Mouse (Mus musculus) megakaryocyte progenitor cell, adult 5-6 weeks (primary cell): ENCODE results near the gene Pim2. TPM values are rescaled to one million over a fixed set of nuclear protein-coding genes. Genes with fewer than 3 reads are reported as not detected.

Experiments
- ATAC-seq: replicated peaks from 2 replicates; pipeline ENCODE4 v1.8.0; 2016; ENCODE audit warnings: mild to moderate bottlenecking, moderate TSS enrichment, inconsistent platforms; ENCODE audit not compliant: poor library complexity
- total RNA-seq, 2 experiments: library from RNA; stranded (forward) in 1 of 2; stranded (reverse) in 1 of 2; fragments of 157-497, 149-512 nt in 1 of 2; fragments of 200-1000 nt in 1 of 2; gene quantifications; 2 replicates each; pipeline versions ENCODE4 v1.2.3 to v1.2.4; 2015 to 2017

Gene Pim2
- 5.9 TPM in 2 replicates for total RNA-seq (2015)
- total RNA-seq (2017): 1.2 and 1.5 TPM in 2 replicates

DNA sequence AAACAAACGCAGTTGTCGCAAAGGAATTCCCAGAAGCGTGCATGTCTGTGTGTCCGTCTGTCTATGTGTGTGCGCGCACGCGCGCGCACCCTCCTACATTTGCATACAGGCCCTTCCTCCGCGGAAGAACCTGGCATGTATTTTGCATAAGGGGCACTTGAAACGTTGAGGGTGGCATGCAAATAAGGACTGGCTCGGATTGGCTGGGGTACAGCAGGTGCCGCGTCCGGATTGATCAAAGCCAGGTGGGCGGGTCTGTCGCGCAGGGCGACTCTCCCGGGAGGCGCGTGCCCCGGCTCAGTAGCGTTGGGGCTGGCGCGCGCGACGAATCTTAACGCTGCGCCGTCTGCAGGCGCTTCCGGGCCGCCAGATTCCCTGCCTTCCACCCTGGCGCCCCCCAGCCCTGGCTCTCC lies at the start of gene Pim2:
Gene Pim2 (plus strand): TSS at position 256 of the 413 bp plus-strand sequence.
- peak; percentile 95 for ATAC-seq

DNA sequence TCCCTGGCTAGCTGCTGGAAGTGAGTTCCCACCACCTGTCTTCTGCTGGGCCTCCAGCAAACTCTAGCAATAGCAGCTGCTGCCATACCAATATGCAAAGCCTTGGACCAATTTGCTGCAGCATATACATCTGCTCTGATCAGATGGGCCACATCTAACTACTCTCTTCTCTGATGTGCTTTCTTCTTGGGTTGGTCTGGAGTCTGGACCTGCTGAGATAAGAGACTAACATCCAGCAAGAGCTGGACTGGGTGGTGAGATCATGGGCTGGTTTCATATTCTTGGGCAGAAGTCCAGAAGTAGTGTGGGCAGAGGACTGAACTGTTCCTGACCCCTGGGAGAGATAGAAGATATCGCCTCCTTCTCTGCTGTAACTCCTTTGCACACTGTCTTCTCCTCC lies 40.9 kb upstream of the Pim2 start:
- ATAC-seq: peak; percentile 35

DNA sequence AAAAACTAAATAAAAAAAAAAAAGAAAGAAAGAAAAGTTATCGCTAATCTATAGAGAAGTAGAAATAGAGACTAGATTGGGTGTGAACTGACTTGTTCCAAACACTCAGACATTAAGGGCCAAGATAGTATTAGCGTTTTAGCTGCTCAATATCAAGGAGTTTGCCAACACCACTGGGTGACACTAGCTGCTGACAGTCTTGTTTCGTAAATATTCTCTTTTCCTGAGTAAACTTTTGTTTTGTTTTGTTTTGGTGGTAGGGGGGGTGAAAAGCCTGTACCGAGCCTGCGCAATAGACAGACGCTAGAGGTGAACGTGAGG lies 37.3 kb upstream of the Pim2 start:
- ATAC-seq: no peak

DNA sequence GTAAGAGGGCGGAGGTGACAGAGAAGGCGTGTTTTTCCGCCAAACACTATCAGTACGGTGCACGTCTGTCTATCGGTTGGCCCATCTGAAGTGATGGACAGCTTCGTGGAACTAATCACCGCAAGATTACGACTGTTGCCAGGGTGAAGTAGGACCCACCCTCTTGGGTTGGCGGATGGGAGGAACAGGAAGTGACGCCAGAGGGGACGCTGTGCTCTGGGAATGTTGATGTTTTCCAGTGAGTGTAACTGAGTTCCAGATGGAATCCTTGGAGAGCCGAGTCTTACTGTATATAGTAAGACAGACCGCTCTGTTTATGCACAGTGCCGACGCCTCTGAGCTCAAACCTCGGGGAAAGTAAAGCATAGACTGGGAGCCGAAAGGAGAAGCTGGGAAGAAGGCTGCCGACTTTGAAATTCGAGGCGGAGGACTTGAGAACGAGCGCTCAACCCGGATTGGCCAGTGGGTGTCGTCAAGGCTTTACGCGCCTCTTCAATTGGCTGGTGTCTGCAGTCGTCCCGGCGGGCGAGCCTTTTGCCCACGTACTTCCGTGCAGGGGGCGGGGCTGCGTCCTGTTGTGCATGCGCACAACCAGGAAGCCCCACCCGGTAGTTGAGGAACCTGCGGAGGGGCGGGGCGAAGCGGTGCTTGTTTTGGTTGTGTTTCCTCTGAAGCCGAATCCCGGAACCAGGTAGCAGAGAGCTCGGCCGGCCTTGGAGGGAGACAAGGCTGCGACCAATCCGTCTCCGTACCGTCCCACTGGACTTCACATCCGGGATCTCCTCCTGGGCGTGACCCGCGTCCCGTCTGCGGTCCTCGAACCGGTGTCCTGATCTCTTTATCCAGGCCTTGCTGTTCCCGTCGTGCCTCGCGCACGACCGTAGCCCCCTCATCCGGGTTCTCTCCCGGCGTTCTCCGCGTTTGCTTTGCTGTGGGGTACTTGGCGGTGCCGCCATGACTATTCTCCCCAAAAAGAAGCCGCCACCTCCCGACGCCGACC lies 36.6 kb upstream of the Pim2 start, which contains the start of gene Otud5:
Gene Otud5 (plus strand): TSS at position 202 of the 1,000 bp plus-strand sequence.
- peak; percentile 78 for ATAC-seq

DNA sequence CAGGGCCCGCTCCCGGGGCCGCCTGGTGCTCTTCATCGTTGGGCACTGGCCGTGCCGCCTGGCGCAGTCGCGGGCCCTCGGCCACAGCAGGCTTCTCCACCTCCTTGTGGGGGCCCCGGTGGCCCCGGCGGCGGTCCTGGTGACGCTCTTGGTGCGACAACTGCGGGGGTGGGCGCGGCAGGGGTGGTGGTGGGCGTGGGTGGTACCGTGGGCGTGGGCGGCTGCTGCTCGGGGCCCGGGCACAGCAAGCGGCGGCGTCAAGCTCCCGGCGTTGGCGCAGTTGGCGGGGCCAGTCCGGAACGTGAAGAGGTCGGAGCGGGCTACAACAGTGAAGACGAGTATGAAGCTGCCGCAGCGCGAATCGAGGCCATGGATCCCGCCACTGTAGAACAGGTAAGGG lies 35.7 kb upstream of the Pim2 start:
- no peak for ATAC-seq

DNA sequence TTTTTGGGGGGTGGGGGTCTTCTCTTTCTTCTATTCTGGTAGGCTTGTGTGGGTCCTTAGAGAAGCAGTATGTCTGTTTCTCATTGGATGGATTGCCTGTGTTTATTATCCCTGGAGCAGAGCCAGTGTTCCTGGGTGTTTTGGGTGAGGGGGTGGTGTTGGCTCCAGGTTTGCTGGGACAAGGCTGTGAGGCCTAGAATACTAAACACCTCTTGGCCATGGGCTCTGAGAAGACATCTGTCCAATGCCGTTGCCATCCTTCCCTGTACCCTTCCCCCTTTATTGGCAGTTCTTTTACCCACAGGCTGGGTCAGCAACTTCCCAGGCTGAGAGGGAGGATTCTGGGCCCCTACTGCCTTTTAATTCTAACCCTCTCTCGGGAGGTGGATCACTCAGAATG lies 30.2 kb upstream of the Pim2 start:
- no peak for ATAC-seq

DNA sequence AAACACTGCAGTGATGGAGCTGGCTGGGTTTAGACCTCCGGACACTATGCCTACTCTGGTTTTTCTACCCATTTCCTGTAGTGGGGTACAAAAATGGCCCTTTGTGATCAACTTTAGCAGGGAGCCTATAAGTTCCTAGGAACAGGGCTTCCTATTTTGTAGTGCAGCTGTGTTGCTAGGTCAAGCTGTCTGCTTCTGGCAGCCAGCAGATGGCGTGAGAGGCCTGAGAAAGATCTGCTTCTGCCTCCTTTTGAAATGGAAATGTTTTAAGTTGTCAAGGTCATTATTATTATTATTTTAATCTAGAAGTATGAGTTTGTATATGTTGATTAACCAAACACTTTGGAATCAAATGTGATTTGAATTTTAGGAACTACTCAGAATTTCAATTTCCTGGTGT lies 23.5 kb upstream of the Pim2 start:
- ATAC-seq: peak; percentile 85

DNA sequence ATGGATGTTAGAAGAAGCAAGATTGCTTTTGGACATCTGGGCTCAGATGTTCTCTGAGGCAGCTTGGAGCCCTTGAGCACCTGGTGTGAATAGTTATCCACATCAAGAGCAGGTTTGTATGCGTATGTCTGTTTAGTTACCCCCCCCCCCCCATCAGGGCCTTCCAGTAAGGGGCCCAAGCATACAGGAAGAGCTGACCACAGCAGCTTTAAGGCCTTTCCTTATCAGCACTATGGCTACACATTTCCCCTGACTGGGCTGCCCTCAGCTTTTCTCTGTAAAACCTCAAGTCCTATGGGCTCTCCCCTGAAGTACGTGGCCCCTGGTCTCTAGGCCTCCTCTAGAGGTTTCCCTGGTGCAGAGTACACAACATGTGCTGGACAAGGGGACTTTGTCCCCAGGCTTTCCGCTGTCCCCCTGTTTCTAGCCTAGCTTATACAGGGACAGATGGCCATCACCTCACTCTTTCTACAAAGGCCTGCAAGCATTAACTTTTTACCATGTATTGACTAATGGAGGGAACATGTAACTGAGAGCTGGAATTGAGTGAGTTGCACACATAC lies 18.8 kb upstream of the Pim2 start:
- ATAC-seq: peak; percentile 34; the same call in 1 of the 2 replicates

DNA sequence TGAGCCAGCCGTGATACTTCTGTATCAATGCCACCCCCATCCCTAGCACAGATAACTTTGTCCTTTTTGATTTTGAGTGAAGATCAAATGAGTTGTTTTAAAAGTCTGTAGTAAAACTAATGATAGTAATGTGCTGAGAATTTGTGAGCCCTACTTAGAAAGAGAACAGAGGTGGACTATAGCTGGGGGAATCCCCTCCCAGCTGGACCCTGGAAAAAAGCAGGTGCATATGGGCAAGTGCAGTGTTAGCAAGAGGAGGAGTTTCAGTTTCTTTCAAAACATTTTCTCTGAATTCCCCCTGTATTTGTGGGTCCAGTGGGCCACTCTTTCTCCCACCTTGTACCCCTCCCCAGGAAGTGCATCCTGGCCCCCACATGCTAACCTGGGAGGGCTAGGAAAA lies 14.9 kb upstream of the Pim2 start:
- no peak for ATAC-seq

DNA sequence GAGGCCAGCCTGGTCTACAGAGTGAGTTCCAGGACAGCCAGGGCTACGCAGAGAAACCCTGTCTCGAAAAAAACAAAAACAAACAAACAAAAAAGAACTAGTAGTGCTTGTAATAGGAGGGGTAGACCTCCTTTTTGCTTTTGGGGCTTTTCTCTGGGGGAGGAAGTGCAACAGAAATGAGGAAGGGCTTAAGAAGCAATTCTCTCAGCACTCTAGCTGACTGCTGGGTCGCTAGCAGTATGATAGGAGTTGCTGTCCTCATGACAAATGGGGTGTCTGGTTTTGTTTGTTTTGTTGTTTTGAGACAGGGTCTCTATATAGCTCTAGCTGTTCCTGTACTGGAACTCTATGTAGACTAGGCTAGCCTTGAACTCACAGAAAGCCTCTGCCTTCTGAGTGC lies 13.5 kb upstream of the Pim2 start:
- peak; percentile 48; the same call in 1 of the 2 replicates for ATAC-seq

DNA sequence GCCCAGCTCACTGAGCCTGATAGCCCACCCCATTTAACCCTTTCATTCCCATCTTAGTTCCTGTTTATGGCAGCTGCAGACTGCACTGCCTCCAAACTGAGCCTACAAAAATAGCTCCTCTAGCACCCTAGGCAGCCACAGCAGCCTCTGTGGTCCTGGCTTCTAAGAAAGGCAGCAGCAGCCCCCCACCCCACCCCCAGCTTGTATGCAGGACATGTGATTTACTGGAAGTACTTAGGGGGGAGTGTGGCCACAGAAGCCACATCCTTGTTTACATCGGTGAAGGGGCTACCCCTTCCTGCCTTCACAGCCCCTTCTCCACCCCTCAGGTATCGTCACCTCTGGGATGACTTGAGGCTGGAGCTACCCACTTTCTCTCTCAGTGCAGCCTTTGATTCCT lies 12.7 kb upstream of the Pim2 start:
- ATAC-seq: peak; percentile 55

DNA sequence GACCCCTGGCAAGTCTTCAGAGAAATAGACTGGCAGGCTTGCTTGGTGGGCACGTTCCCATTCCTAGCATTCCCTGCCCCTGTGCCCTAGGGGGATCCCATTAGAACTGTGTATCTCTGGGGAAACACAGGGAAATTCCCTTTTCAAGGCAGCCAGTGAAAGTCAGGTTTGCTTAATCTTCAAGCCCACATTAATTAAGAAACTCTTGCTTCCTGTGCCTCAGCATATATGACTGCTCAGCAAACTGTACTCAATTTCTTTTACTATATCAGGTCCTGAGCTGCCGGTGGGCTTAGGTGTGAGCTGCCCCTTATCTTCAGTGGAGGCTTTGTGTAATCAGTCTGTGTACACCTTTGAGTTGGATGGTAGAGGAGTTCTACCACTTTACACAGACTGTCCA lies 12.3 kb upstream of the Pim2 start:
- 0 out of 2 replicates have a peak, but pooled peaks have one; percentile 11 for ATAC-seq

DNA sequence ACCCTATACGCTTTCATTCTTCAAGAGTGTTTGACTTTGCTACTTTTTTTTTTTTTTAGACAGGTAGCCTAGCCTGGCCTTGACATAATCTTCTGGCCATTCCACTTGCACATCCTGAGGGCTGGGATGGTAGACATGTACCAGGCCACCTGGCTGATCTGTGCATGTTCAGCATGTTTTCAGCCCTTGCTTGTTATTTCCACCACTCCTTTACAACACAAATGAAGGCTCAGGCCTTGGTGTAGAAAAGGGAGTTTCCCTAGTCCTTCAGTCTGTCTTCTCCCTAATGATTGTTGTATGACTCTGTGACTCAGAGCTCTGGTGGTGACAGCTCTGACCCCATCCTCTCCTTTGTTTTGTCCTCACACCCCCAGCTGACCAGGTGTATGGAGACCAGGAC lies 10.9 kb upstream of the Pim2 start:
- ATAC-seq: no peak

DNA sequence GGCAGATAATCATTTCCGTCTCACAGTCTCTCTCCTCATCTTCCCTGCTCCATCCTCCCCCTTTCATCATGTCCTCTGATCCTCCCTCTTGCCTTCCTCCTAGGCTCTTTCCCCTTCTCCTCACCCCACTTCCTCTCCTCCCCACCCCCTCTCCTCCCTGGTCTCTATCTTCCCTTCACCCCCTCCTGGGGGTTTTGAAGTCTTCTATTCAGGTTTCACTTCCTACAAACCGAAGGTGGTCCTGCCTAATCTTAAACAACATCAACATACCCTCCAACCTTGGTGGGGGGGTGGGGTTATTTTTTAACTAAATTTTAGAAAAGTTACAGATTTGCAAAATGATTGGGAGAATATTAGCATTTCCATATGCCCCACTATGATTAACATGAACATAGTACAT lies 9.6 kb upstream of the Pim2 start:
- ATAC-seq: no peak

DNA sequence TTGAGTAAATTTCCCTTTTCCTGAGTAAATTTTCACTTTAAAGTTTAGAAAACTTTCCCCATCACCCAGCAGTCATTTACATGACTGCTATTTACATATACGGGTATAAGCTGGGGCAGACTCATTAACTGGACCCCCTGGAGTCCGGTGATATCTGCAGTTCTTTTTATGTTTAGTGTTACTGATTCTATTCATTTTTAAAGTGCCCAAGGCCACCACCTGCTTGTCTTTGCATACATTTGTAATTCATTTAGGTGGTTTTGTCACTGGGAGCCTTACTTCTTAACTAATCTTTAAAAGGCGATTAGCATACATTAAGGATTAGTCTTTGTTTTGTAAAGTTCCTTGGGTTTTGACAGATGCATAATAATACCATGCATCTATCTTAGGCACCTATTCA lies 8.2 kb upstream of the Pim2 start:
- ATAC-seq: no peak

DNA sequence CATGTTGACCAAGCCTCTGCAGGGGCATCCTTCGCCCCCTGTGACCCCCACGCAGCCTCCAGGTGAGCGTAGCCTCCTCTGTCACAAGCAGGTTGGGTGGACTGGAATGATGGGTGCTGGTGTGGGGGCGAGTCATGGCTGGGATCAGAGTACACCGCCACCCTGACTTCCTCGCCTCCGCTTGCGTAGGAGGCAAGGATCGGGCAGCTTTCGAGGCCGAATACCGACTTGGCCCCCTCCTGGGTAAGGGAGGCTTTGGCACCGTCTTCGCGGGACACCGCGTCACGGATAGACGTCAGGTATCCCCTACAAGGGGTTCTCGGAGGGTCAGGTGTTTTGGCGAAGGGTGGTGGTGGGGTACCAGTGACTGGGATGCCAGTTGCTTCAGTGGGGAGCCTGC lies 433 bp downstream of the Pim2 start:
- ATAC-seq: no peak

DNA sequence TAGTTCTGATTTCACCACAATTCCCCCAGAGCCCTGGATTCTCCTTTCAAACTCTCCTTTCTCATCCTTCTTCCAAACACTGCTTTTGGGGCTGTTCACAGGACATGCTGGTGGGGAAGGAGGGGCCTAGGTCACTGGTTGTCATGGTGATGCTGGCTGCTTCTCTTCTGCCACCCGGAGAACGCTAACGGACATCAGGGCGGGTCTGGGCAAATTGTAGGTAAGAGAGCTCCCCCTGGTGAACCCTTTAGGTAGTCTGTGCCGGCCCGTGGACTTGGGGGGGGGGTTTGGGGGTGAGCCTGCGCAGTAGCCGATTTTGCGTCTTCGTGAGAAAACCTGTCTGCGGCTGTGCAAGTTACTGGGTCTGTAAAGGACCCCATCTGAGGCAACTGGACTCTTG lies 1.8 kb downstream of the Pim2 start:
- ATAC-seq: peak; percentile 64

DNA sequence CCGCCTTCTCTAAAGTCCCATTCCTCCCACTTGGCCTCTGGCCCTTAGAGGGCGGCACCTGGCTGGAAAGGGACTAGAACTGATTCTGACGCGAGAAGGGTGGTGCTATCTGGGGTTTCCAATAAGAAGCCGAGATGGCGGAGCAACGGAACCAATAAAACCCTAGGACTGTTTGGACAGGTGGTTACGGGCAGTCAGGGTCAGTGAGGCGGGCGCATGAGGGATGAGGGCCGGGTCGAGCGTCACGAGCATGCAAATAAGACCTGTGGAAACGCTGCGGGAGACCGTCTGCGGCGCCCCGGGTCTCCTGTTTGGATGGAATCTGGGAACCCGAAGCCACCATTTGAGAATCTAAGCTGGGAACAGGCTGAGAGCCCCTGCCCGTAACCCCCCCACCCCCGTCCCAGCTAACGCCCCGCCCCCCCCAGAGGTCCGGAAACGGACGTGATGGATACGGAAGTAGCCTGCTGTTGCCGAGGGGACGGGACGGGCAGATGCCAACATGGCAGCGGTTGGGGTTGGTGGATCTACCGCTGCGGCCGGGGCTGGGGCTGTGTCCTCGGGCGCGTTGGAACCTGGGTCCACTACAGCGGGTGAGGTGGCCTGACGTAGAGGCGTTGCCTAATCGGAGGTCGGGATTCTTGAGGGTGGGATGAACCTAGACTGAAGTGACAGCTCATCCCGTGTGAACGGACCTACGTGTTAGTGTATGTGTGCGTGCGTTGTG lies 5.9 kb downstream of the Pim2 start, which contains the start of gene Slc35a2:
Gene Slc35a2 (plus strand): TSS at position 188 of the 727 bp plus-strand sequence.
- peak; percentile 84 for ATAC-seq

DNA sequence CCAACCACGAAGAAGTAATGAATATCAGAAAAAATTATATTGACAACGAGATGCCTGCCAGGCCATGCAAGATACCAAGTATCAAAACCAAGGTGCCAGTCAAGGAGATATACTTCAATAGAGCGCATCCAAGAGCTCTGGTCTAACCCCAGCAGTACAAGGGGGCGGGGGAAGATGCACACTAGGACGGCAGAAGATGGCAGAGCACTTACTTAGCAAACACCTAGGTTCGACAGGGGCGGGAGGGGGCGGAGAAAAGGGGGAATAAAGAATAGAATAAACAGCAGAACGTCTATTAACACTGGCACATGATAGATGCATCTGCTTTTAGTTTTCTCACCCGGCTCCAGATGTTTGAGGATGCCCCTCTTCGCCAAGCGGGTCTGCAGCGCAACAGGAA lies 20.1 kb downstream of the Pim2 start:
- no peak for ATAC-seq

DNA sequence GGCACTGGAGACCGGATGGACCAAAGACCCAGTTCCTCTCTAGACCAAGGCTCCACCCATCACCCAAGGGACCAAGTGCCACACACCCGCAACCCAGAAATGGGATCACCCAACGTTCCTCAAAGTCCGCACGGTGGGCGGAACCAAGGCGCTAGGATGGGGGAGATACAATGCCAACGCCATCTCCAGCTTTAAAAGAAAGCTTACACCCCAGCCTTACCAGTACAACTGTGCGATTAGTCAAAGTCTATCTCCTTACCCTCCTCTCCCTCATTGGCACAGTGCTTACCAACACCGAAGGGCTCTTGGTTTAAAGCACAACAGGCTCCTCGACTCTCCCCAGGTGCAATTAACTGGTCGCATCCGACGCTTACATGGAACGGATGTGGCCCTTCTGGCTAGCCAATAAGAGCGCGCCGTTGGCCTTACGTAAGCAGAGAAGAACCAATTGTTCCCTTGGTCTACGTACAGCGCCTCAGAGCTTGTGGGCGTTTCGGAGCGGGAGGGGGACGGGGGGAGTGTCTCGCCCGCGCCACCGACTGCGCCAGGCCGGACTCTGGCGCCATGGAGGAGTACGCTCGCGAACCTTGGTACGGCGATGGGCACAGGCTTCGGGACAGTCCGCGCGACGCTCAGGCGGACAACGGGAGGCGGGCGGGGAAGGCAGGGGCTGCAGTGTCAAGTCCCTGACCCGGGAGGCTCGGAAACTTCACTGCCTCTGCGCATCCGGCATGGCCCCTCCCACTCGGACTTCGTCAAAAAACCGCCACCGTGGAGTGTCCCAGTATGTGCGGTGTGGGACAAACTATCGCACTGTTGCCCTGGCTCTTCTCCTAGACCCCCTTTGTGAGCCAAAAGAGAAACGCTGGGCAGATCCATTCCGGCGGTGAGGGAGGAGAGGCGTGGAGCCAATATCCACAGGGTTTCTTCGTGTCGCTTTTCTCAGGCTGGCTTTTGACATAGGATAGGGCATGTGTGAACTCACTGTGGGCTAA lies 21.1 kb downstream of the Pim2 start, which contains the start of the genes Pqbp1 and Timm17b:
Gene Pqbp1 (minus strand): TSS at position 390 of the 995 bp plus-strand sequence.
Gene Timm17b (plus strand): TSS at position 478 of the 995 bp plus-strand sequence.
- ATAC-seq: peak; percentile 95
